Mouse (Mus musculus): Measurements from ENCODE around the gene Aarsd1.

The Aarsd1 gene

DNA sequence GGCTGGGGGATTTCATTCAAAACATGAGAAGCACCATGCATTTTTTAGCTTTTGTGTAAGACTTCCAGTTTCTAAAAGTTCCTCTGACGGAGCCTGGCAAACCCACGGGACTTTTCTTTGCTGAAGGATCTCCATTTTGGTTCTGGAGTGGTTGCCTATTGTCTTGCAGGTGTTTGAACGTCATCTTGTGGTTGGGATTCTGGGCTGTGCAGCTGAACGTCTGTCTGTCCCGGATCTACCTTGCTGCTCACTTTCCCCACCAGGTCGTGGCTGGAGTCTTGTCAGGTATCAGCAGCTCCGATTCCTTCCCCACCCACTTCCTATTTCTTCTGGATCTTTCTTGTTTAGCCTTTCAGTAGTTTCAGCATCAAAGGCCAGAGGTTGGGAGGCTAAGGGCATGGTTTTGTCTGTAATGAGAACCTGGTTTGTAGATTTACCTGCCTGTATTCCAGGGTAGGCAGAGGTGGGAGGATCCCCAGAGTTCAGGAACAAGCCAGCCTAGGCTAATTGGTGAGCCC lies 42.9 kb downstream of the Aarsd1 start:
- no peak for DNase-seq

- DNase-seq: no peak
Observed at GRCm38 (mm10) chr11:101370141-101370540, 47.3 kb downstream of the Aarsd1 start.

DNA sequence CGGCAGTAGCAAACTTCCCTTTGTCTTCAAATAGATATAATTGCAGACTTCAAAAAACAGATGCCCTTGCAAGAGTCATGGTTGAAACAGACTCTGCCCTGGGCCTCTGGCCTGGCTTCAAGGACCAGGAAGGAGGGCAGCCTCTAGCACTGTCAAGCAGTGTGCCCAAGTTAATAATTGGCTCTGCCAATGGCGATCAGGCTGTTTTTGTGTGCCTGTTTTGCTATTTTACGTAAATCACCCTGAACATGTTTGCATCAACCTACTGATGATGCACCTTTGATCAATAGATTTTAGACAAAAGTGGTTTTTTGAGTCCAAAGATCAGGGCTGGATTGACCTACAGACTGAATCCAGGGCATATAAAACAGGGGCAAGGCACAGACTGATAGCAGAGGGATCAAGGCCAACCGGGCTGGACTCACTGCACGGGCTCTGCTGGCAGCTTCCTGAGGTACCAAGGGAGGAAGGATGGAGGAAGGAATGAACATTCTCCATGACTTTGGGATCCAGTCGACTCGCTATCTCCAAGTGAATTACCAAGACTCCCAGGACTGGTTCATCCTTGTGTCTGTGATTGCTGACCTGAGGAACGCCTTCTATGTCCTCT lies 50.0 kb downstream of the Aarsd1 start, which contains the start of gene G6pc:
TSS of gene G6pc (plus strand) at position 236 of the 610 bp plus-strand sequence.
- DNase-seq: no peak

DNA sequence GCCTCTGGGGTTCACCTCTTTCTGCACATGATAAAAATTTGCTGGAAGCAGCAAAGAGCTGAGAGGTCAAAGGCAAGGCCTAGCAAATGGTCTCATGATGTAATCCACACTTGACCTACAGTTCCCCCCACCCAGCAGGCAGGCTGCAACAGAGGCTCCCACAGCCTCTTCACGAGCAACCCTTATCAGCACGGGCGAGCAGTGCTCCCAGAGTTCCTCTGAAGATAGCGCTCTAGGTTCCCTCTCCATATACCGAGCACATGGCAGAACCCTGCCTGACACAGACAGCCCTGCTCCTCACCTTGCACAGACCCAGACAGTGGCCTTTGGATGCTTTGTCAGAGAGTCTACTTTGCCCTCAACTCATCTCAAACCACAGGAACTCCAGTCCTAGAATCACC lies 52.9 kb downstream of the Aarsd1 start:
- no peak for DNase-seq

DNA sequence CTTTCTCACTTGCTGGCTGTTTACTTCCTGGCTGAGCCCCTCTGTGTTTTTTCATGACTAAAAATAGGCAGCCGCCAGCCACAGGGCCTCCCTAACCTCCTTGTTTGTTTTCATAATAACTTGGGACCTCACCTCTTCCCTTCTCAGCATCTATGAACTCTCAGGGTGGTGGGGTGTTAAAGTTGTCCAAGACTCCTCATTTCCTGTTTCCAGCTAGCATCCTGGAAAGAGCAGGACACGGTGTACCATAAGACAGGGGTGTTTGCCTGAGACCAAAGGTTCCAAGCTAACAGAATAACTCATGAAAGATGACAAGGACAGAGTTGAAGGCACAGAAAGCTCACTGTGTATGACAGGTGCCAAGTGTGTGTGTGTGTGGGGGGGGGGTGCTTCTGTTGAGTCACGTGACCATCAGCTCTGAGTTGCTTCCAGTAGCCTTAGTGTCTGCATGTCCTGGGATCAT lies 56.7 kb downstream of the Aarsd1 start:
- DNase-seq: no peak

DNA sequence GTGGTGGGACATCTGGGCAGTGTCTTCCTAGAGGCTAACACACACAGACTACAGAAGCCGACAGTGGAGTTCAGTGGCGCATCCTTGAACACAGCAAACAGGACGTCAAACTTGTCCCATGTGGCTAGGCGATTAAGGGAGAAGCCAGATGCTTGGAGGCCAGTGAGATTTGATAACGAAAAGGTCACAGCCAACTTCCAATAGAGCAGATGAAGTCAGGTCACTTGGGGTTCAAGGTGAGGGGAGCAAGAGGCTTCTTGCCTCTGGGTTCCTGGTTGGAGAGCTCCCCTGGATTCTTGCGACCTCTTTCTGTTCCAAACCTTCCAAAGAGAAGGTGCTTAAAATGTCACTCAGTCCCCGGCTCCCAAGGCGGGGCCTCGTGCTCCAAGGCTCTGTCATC lies 57.6 kb downstream of the Aarsd1 start:
- no peak for DNase-seq

GRCm38 (mm10) chr11:101357505-101358182 lies 59.8 kb downstream of the Aarsd1 start:
- no peak for DNase-seq
